17 mouse cellular contexts compared by ENCODE assay signal in genomic region chr16:96602206-96602605, GRCm38 (mm10).
"Had no signal": no experiment of that assay in that cellular context is flagged by ENCODE, and none has a peak within 500 bp of the region (broad histone marks: within the 10 kb centered on the region; RNA-seq: fewer than 3 reads in every experiment).

No protein-coding gene starts in this region.

- H3K27ac ChIP-seq: limb, embryonic 12.5 days; limb, embryonic 15.5 days; liver, embryonic 14.5 days; macrophage; midbrain, embryonic 12.5 days; midbrain, embryonic 15.5 days; neural tube, embryonic 12.5 days; neural tube, embryonic 15.5 days had no signal

- ATAC-seq: liver, postnatal 0 days; lung, postnatal 0 days; midbrain, embryonic 15.5 days had no signal

- H3K4me3 ChIP-seq: limb, embryonic 12.5 days; limb, embryonic 15.5 days; midbrain, embryonic 12.5 days; midbrain, embryonic 15.5 days; neural tube, embryonic 12.5 days; neural tube, embryonic 15.5 days had no signal

- DNase-seq: kidney, postnatal 10 days; kidney, postnatal 4 days; left cerebral cortex, postnatal 4 days; liver, postnatal 0 days; lung, embryonic 14.5 days; thymus, adult 2 months; thymus, postnatal 14 days; thymus, postnatal 4 days had no signal
